8 mouse cellular contexts compared by ENCODE assay signal in the genomic region with DNA sequence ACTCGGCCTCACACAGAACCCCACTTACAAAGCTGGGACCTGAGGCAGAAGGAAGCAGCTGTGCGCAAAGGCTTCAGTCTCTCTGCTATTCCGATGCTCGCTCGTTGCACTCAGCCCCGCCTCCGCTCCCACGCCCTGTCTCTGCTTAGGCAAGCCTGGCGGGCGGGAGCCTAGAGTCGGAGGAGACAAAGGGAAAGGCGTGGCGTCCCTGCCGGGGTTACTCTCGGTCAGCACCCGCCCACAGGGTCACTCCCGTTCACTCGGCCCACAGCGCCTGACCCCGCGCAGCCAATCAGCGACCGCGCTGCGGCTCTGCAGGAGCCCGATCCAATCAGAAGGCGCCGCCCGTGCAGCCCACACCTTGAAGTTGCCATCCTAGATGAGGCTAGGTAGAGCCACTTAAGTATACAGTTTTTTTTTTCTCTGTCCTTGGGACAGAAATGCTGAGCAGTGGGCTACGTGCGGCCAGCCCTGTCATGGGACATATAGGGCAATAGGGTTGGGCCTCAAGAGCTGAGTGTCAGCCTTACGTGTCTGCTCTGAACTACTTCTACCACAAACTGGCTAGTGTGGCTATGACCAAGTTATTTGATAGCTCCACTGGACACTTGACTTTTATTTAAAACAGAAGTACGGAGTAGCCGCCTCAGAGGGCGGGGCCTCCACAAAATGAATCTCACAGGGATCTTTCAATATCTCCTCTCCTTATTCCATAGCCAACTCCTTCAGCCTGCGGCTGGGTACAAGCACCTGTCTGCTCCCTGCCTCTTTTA. TPM values are rescaled to one million over a fixed set of nuclear protein-coding genes. Genes with fewer than 3 reads are reported as not detected.
DNase-seq lines count a peak whose midpoint lies in the region; ATAC-seq and TF ChIP-seq lines count a peak whose summit lies in the region.

No protein-coding gene starts in this region.

- peaks cover 0 to 9% of the 10 kb centered on the region in 2 experiments; a peak in 2 of 4 replicates for H3K36me3 ChIP-seq in MEL (ENCODE audit: control insufficient read depth in 1 of 2, insufficient read depth in 2 of 2, low read length in 2 of 2)
- no peaks in the 10 kb centered on the region for H3K36me3 ChIP-seq in forebrain, postnatal 0 days (ENCODE audit: insufficient read depth)
- H3K36me3 ChIP-seq in lung, embryonic 16.5 days (ENCODE audit: control insufficient read depth, insufficient read depth, low read length): no peaks in the 10 kb centered on the region

- no peaks in the 10 kb centered on the region; the same call in 1 of the 2 replicates for H3K79me2 ChIP-seq in MEL (ENCODE audit: control insufficient read depth, insufficient read depth, low read length, poor library complexity)

- H3K27me3 ChIP-seq in MEL (ENCODE audit: control insufficient read depth in 1 of 2, insufficient read depth in 2 of 2, low read length in 2 of 2): no peaks in the 10 kb centered on the region
- no peaks in the 10 kb centered on the region for H3K27me3 ChIP-seq in cerebellum, adult 2 months (ENCODE audit: control insufficient read depth, insufficient read depth, low read length)
- no peaks in the 10 kb centered on the region for H3K27me3 ChIP-seq in forebrain, postnatal 0 days (ENCODE audit: insufficient read depth, low read length)
- no peaks in the 10 kb centered on the region for H3K27me3 ChIP-seq in lung, embryonic 16.5 days (ENCODE audit: control insufficient read depth, insufficient read depth, low read depth, low read length)

- no peak for TF ChIP-seq CTCF in MEL (IDR thresholded peaks at IDR 0.05 in 2 of 3, conservative IDR thresholded peaks at IDR 0.05 in 1 of 3; ENCODE audit: control insufficient read depth in 1 of 3, insufficient read depth in 1 of 3, low read depth in 2 of 3, low read length in 3 of 3, poor library complexity in 1 of 3, severe bottlenecking in 1 of 3)
- TF ChIP-seq CTCF in cerebellum, adult 2 months (IDR thresholded peaks at IDR 0.05; ENCODE audit: borderline replicate concordance, insufficient read depth, low read depth, low read length): no peak
- peak; percentile 11; the same call in 1 of the 2 replicates for TF ChIP-seq CTCF in forebrain, postnatal 0 days (IDR thresholded peaks at IDR 0.05; ENCODE audit: low read depth)

- peak in 1 of 2 experiments; percentile 65; a peak in 2 of 4 replicates for TF ChIP-seq EP300 in MEL (IDR thresholded peaks at IDR 0.05; ENCODE audit: low read depth in 1 of 2, low read length in 2 of 2)

- peak overlapping the region; percentile 51 to 53 for H3K4me3 ChIP-seq in MEL (ENCODE audit: control insufficient read depth in 1 of 2, insufficient read depth in 1 of 2, low read depth in 2 of 2, low read length in 2 of 2)
- peak overlapping the region; percentile 55 for H3K4me3 ChIP-seq in cerebellum, adult 2 months (replicated peaks; ENCODE audit: insufficient read depth, low read depth, low read length)
- peak overlapping the region; percentile 49 for H3K4me3 ChIP-seq in forebrain, postnatal 0 days (ENCODE audit: low read depth, low read length)
- H3K4me3 ChIP-seq in lung, embryonic 16.5 days (ENCODE audit: low read length): peak overlapping the region; percentile 52

- WGBS in cerebellum, adult 2 months: 4% methylated on average over 36 of the region's 36 CpGs
- WGBS in forebrain, postnatal 0 days: 3% methylated on average over 36 of the region's 36 CpGs
- 2% methylated on average over 36 of the region's 36 CpGs for WGBS in lung, embryonic 16.5 days

- DNase-seq in MEL (ENCODE audit: low read depth, low spot score): peak; percentile 100
- DNase-seq in cerebellum, adult 2 months: peak; percentile 94 to 97
- DNase-seq in forebrain, postnatal 0 days: peak; percentile 96
- DNase-seq in layer of hippocampus, adult 9-10 months (ENCODE audit: low spot score): peak; percentile 68
- DNase-seq in ovary, postnatal 10 days (ENCODE audit: low spot score): peak; percentile 73
- peak; percentile 95 to 98 for DNase-seq in thymus, postnatal 10 days (ENCODE audit: low spot score in 2 of 2)

- peak overlapping the region; percentile 90 for H3K4me2 ChIP-seq in forebrain, postnatal 0 days (ENCODE audit: low read depth)
- H3K4me2 ChIP-seq in lung, embryonic 16.5 days (ENCODE audit: low read depth, low read length): peak overlapping the region; percentile 68

- ATAC-seq in forebrain, postnatal 0 days: peak; percentile 98
- peak; percentile 99 for ATAC-seq in hematopoietic stem cell, adult 5-6 weeks (replicated peaks in 1 of 2; ENCODE audit: insufficient read depth in 1 of 2, low FRiP score in 2 of 2, low TSS enrichment in 1 of 2, low read depth in 1 of 2, poor library complexity in 2 of 2, severe bottlenecking in 2 of 2)
- ATAC-seq in lung, embryonic 16.5 days (ENCODE audit: low read depth): peak; percentile 99

- peak; percentile 49 to 95 for TF ChIP-seq POLR2A in MEL (IDR thresholded peaks at IDR 0.05; ENCODE audit: control insufficient read depth in 1 of 2, insufficient read depth in 1 of 2, low read depth in 1 of 2, low read length in 2 of 2, poor library complexity in 1 of 2)
- peak; percentile 76 for TF ChIP-seq POLR2A in cerebellum, adult 2 months (IDR thresholded peaks at IDR 0.05; ENCODE audit: borderline replicate concordance, insufficient read depth, low read length)

- TF ChIP-seq RAD21 in MEL (IDR thresholded peaks at IDR 0.05; ENCODE audit: low read depth, low read length): no peak

- no peaks in the 10 kb centered on the region for H3K9me3 ChIP-seq in MEL (replicated peaks; ENCODE audit: insufficient read depth, low read length)
- H3K9me3 ChIP-seq in forebrain, postnatal 0 days (ENCODE audit: low read length): no peaks in the 10 kb centered on the region
- H3K9me3 ChIP-seq in lung, embryonic 16.5 days (ENCODE audit: control insufficient read depth, low read length): no peaks in the 10 kb centered on the region

- H3K4me1 ChIP-seq in MEL (ENCODE audit: control insufficient read depth in 1 of 2, insufficient read depth in 2 of 2, low read length in 2 of 2): peaks cover 3 to 14% of the 10 kb centered on the region in 2 experiments
- H3K4me1 ChIP-seq in cerebellum, adult 2 months (ENCODE audit: control insufficient read depth, insufficient read depth, low read length): peaks cover 5% of the 10 kb centered on the region
- peaks cover 10% of the 10 kb centered on the region; the same call in 1 of the 2 replicates for H3K4me1 ChIP-seq in forebrain, postnatal 0 days (ENCODE audit: insufficient read depth)
- peaks cover 30% of the 10 kb centered on the region for H3K4me1 ChIP-seq in lung, embryonic 16.5 days (replicated peaks; ENCODE audit: control insufficient read depth, insufficient read depth, low read length)

- H3K27ac ChIP-seq in MEL (ENCODE audit: control insufficient read depth, low read depth, low read length): peak overlapping the region; percentile 96
- peak overlapping the region; percentile 76 for H3K27ac ChIP-seq in cerebellum, adult 2 months (ENCODE audit: insufficient read depth, low read length)
- peak overlapping the region; percentile 86 for H3K27ac ChIP-seq in forebrain, postnatal 0 days (ENCODE audit: low read depth, low read length)
- peak overlapping the region; percentile 96 for H3K27ac ChIP-seq in lung, embryonic 16.5 days (ENCODE audit: low read length)

- H3K9ac ChIP-seq in MEL (ENCODE audit: control insufficient read depth, low read depth, low read length, poor library complexity, severe bottlenecking): peak overlapping the region; percentile 71
- H3K9ac ChIP-seq in forebrain, postnatal 0 days: peak overlapping the region; percentile 63
- peak overlapping the region; percentile 72 for H3K9ac ChIP-seq in lung, embryonic 16.5 days (ENCODE audit: low read length)

TF ChIP-seq in MEL, 35 proteins besides CTCF, POLR2A, EP300 and RAD21 (continues in another document):
- TF ChIP-seq POLR2AphosphoS5 (IDR thresholded peaks at IDR 0.05; ENCODE audit: borderline replicate concordance, low read depth, low read length) (no peak; the same call in 1 of the 2 replicates), HCFC1 (IDR thresholded peaks at IDR 0.05; ENCODE audit: low read depth, low read length) (peak; percentile 18), MYB (IDR thresholded peaks at IDR 0.05; ENCODE audit: low read depth, low read length) (no peak), ZMIZ1 (IDR thresholded peaks at IDR 0.05; ENCODE audit: low read depth, low read length) (peak; percentile 77), USF2 (IDR thresholded peaks at IDR 0.05; ENCODE audit: borderline replicate concordance in 1 of 2, insufficient read depth in 1 of 2, low read depth in 1 of 2, low read length in 2 of 2) (0 out of 4 replicates have a peak, but pooled peaks of 1 of the 2 experiments have one; percentile 51), MAFK (IDR thresholded peaks at IDR 0.05; ENCODE audit: borderline replicate concordance, low read depth, low read length) (no peak)

RNA-seq across cellular contexts. Expression of gene Scd3, which starts 45.2 kb away (rescaled TPM):
- total RNA-seq in MEL (2012; rRNA removed): 0.96 and 1.4 TPM in 2 replicates
- polyA plus RNA-seq in MEL (2012; ENCODE audit: insufficient read depth in 1 of 2, insufficient read length in 2 of 2, low read depth in 1 of 2, low replicate concordance in 2 of 2, missing spikeins in 1 of 2): 100 to 1,000 TPM in 1 of 2 experiments, under 1 TPM in 1; 0.65 to 745 TPM
- 20.5 and 20.9 TPM in 2 replicates for polyA plus RNA-seq in cerebellum, adult 2 months (2012; rRNA removed)
- 3.1 and 4.0 TPM in 2 replicates for total RNA-seq in forebrain, postnatal 0 days (2014; rRNA removed)
- 2.7 and 4.5 TPM in 2 replicates for polyA plus RNA-seq in forebrain, postnatal 0 days (2015; fragmentation: Nextera tagmentation; extraction: Ambion mirVana)
- 0.06 and 0.20 TPM in 2 replicates for total RNA-seq in hematopoietic stem cell, adult 5-6 weeks (2017)
- polyA plus RNA-seq in lung, embryonic 16.5 days (2015; fragmentation: Nextera tagmentation; extraction: Ambion mirVana): 0.48 and 0.91 TPM in 2 replicates

RNA-seq across cellular contexts. Expression of gene Scd2, which starts 45.2 kb away (rescaled TPM):
- 392 and 554 TPM in 2 replicates for total RNA-seq in MEL (2012; rRNA removed)
- polyA plus RNA-seq in MEL (2012; ENCODE audit: insufficient read depth in 1 of 2, insufficient read length in 2 of 2, low read depth in 1 of 2, low replicate concordance in 2 of 2, missing spikeins in 1 of 2): 100 to 1,000 TPM in 1 of 2 experiments, 10 to 100 TPM in 1; 47.4 to 593 TPM
- 695 and 743 TPM in 2 replicates for polyA plus RNA-seq in cerebellum, adult 2 months (2012; rRNA removed)
- 540 and 696 TPM in 2 replicates for total RNA-seq in forebrain, postnatal 0 days (2014; rRNA removed)
- 162 and 210 TPM in 2 replicates for polyA plus RNA-seq in forebrain, postnatal 0 days (2015; fragmentation: Nextera tagmentation; extraction: Ambion mirVana)
- total RNA-seq in hematopoietic stem cell, adult 5-6 weeks (2017): 126 and 150 TPM in 2 replicates
- polyA plus RNA-seq in lung, embryonic 16.5 days (2015; fragmentation: Nextera tagmentation; extraction: Ambion mirVana): 225 and 232 TPM in 2 replicates

RNA-seq across cellular contexts. Expression of gene Pkd2l1, which starts 56.0 kb away (rescaled TPM):
- total RNA-seq in MEL (2012; rRNA removed): not detected in 2 replicates
- polyA plus RNA-seq in MEL (2012; ENCODE audit: insufficient read depth in 1 of 2, insufficient read length in 2 of 2, low read depth in 1 of 2, low replicate concordance in 2 of 2, missing spikeins in 1 of 2): not detected
- 5.3 and 8.2 TPM in 2 replicates for polyA plus RNA-seq in cerebellum, adult 2 months (2012; rRNA removed)
- 0.14 TPM in 1 of 2 replicates, not detected in the other for total RNA-seq in forebrain, postnatal 0 days (2014; rRNA removed)
- polyA plus RNA-seq in forebrain, postnatal 0 days (2015; fragmentation: Nextera tagmentation; extraction: Ambion mirVana): 0.05 and 0.06 TPM in 2 replicates
- total RNA-seq in hematopoietic stem cell, adult 5-6 weeks (2017): not detected in 2 replicates
- 0.06 TPM in 1 of 2 replicates, not detected in the other for polyA plus RNA-seq in lung, embryonic 16.5 days (2015; fragmentation: Nextera tagmentation; extraction: Ambion mirVana)

Comparison
In these comparisons a context has a peak if more than half of its experiments do, and no peak if none do; other contexts are left out.
1. Peak in every context shown above with its lines: DNase-seq, ATAC-seq, H3K4me3 ChIP-seq and H3K27ac ChIP-seq.